Mouse (Mus musculus) cerebellum, adult 2 months (tissue): ENCODE results near the gene Elovl5. TPM values are rescaled to one million over a fixed set of nuclear protein-coding genes. Genes with fewer than 3 reads are reported as not detected.

Experiments
- DNase-seq, 2 experiments: peaks; one replicate each; pipeline ENCODE4 v3.0.0; 2021
- H3K27ac ChIP-seq: fragments of 200-500 bp; 2 replicates; pipeline ENCODE4 v1.5.1; 2012; ENCODE audit warnings: low read length, control low read depth, inconsistent platforms; ENCODE audit not compliant: insufficient read depth
- H3K27me3 ChIP-seq: fragments of 200-500 bp; 2 replicates; pipeline ENCODE4 v1.6.1; 2012; ENCODE audit warnings: inconsistent platforms, mild to moderate bottlenecking, low read length, moderate library complexity; ENCODE audit not compliant: control insufficient read depth, insufficient read depth
- H3K4me1 ChIP-seq: fragments of 200-500 bp; 2 replicates; pipeline ENCODE4 v1.6.1; 2011; ENCODE audit warnings: low read length; ENCODE audit not compliant: control insufficient read depth, insufficient read depth
- H3K4me3 ChIP-seq: fragments of 200-500 bp; replicated peaks from 2 replicates; pipeline ENCODE3; 2011; ENCODE audit warnings: mild to moderate bottlenecking, low read depth, low read length, control low read depth; ENCODE audit not compliant: insufficient read depth
- CTCF ChIP-seq: fragments of 200-500 bp; IDR thresholded peaks from 2 replicates; pipeline ENCODE4 v1.5.1; 2011; ENCODE audit warnings: low read depth, mild to moderate bottlenecking, control low read depth, low read length, moderate library complexity, borderline replicate concordance; ENCODE audit not compliant: insufficient read depth
- POLR2A ChIP-seq: fragments of 200-500 bp; IDR thresholded peaks from 2 replicates; pipeline ENCODE4 v1.6.1; 2011; ENCODE audit warnings: low read length, control low read depth, borderline replicate concordance; ENCODE audit not compliant: insufficient read depth
- WGBS: fragments of 180-500 bp; shearing (Covaris S2); methylation state at CpG from one replicate; pipeline ENCODE4 v1.1.7; 2018; 5-methylcytosine and 5-hydroxymethylcytosine counted together
- polyA plus RNA-seq: library from polyadenylated mRNA; depleted of rRNA; stranded (reverse); fragments of >200 nt; gene quantifications from 2 replicates; pipeline ENCODE4 v1.2.3, GENCODE M21; 2012

Elovl5 gene
- polyA plus RNA-seq, 1 experiment: 109 TPM

DNA sequence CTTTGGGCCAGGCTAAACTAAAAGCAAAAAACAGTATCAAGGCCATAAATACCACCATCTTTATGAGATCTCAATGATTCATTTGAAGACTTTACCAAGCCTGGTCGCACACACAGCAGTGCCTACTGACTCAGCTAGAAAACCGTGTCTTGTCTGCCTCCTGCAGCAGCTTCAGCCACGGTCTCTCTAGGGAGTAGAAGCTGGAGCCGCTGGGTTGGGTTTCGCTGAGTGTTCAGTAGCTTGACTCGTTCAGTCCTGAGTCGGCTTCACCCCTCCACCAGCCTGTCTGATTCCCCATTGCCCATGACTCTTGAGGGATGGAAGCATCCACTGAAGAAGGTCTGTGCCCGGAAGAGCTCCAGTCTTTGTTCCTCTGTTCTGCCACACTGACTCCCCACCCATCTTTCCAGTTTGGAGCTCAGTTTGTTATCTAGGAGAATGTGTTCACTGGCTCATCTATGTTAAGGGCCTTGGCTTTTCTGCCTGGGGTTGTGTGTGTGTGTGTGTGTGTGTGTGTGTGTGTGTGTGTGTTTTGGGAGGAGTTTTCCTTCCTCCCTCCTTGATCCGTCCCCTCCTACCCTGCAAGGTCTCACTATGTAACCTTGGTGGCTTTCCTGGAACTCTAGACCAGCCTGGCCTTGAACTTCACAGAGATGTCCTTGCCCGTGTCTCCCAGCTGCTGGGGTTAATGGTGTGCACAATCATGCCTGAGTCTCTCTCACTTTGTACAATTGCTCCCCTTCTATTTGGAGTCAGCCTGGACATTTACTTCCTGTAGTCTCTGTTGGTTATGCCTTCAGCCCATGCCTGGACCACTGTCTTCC, 13.1 kb downstream of the Elovl5 start:
- TF ChIP-seq CTCF: no peak
- TF ChIP-seq POLR2A: no peak
- Histone ChIP-seq H3K27ac (no peak overlapping the region), H3K4me3 (no peak overlapping the region), H3K4me1 (peaks cover 13% of the 10 kb centered on the region), H3K27me3 (no peaks in the 10 kb centered on the region)
- no peak for DNase-seq
- WGBS: 56% methylated on average over 10 of the region's 10 CpGs

GRCm38 (mm10) chr9:77930860-77931184, 13.7 kb downstream of the Elovl5 start:
- H3K4me1 ChIP-seq: peaks cover 13% of the 10 kb centered on the region
- 17% methylated on average over 4 of the region's 4 CpGs for WGBS

GRCm38 (mm10) chr9:77931740-77932139, 14.6 kb downstream of the Elovl5 start:
- Histone ChIP-seq H3K27ac (no peak overlapping the region), H3K27me3 (no peaks in the 10 kb centered on the region), H3K4me3 (no peak overlapping the region), H3K4me1 (peaks cover 11% of the 10 kb centered on the region)
- no peak for DNase-seq
- WGBS: 78% methylated on average over 5 of the region's 5 CpGs
- TF ChIP-seq POLR2A (no peak), CTCF (no peak)

More at GRCm38 (mm10) chr9:77930860-77931184, 13.7 kb downstream of the Elovl5 start:
- Histone ChIP-seq H3K4me3 (no peak overlapping the region), H3K27ac (no peak overlapping the region), H3K27me3 (no peaks in the 10 kb centered on the region)
- no peak for TF ChIP-seq POLR2A
- TF ChIP-seq CTCF: no peak
- no peak for DNase-seq

DNA sequence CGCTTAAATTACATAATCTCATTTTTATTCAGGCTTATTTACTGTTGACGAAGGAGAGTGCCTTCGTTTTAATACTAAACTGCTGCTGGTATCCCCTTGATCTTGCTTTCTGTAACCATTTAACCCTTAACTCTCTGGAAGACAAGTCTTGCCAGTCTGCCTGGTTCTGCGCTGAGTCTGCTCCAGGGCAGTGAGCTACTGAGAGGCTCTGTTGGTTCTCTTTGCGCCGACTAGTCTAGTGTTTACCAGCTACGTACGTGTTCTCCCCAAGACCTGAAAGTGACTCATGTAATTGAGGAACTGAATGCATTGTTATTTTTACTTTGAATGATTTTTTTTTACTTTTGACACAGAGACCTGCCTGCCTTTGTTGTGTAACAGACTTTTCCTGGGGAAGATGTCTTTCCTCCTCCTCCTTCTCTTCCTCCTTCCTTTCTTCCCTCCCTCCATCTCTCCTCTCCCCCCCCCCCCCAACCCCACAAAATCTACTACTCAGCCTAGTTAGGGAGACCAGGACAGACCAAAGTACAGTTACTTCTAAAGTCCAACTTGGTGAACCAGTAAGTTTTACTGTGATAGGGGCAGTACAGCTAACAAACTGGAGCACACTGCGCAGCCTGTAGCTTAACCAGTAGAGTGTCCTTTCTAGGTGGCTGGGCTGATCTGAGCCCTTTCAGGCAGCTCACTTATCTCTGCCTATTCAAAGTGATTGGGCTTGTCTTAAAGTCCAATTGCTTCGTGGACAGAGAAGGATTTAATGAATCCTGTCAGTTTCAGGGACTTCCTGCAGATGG, 18.9 kb downstream of the Elovl5 start:
- H3K4me3 ChIP-seq: no peak overlapping the region
- TF ChIP-seq POLR2A: no peak
- TF ChIP-seq CTCF: no peak
- no peak for DNase-seq
- H3K27ac ChIP-seq: no peak overlapping the region
- WGBS: 83% methylated on average over 10 of the region's 10 CpGs
- H3K27me3 ChIP-seq: no peaks in the 10 kb centered on the region
- peaks cover 24% of the 10 kb centered on the region for H3K4me1 ChIP-seq

DNA sequence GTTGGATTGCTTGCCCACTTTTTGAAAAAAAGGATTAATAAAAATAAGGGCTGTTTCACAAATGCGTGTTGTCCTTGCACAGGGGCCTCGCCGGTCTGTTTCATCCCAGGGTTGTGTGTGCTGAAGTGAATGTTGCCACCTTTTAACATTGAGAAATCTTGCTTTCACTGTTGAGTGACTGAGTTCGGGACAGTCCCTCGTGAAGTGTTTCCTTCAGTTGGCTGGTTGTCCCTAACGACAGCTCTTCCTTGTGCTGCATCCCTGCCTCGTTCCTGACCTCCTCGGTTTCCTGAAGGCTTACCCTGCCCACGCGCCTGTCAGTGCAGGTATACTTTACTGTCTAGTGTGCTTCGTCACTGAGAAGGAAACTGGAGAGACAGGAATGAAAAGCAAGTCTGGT, 20.7 kb downstream of the Elovl5 start:
- Histone ChIP-seq H3K27ac (no peak overlapping the region), H3K4me1 (peaks cover 23% of the 10 kb centered on the region), H3K4me3 (no peak overlapping the region), H3K27me3 (no peaks in the 10 kb centered on the region)
- 69% methylated on average over 11 of the region's 11 CpGs for WGBS
- DNase-seq: no peak
- TF ChIP-seq POLR2A (no peak), CTCF (no peak)

GRCm38 (mm10) chr9:77938761-77939553, 21.8 kb downstream of the Elovl5 start:
- WGBS: 41% methylated on average over 13 of the region's 13 CpGs
- Histone ChIP-seq H3K27ac (no peak overlapping the region), H3K4me1 (peaks cover 23% of the 10 kb centered on the region), H3K4me3 (no peak overlapping the region), H3K27me3 (no peaks in the 10 kb centered on the region)
- TF ChIP-seq POLR2A: no peak
- TF ChIP-seq CTCF: no peak
- DNase-seq: peak in 1 of 2 experiments; percentile 24

GRCm38 (mm10) chr9:77939554-77939920, 22.4 kb downstream of the Elovl5 start:
- TF ChIP-seq POLR2A: no peak
- H3K27ac ChIP-seq: no peak overlapping the region
- no peaks in the 10 kb centered on the region for H3K27me3 ChIP-seq
- WGBS: 47% methylated on average over 5 of the region's 5 CpGs
- no peak for DNase-seq
- H3K4me3 ChIP-seq: no peak overlapping the region
- H3K4me1 ChIP-seq: peaks cover 23% of the 10 kb centered on the region
